ENCODE assay signal across 8 mouse cellular contexts in the genomic region with DNA sequence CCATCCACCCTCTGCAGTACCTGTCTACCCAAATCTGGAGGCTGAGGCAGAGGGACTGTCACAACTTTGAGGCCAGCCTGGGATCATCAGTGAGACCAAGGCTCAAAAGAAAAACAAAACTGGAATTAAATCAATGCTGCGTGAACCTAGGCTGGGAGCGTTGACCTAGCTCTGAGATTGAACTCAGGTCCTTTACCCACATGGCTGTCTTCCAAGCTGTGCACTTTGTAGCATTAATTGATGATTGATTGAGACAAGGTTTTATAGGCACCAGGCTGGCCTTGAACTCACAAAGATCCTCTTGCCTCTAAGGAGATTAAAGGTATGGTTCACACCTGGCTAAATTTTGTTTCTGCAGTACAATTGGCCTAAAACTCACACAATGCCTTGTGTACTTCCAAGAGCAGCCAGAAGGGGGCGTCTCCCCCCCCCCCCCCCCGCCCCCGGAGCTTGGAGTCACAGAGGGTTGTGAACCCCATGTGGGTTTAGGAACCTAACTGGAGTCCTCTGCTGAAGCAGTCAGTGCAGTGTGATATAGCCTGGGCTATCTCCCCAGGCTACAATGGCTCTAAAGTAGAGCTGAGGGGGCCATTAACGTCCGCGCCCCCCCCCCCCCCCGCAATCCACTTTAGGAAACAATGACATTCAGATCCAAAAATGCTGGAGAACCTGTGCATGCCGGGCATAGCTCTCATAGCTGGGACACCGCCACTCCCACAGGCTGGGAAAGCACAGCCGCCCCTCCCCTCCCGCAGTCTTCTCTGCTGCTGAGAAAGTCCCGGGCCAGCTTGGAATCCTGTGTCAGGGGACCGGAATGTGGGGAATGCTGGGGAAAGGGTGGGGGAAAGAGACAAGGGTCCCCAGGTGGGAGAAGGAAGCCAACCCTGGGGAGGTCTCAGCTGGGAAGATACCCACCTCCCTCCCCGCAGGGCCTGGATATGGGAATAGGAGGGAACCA. TPM values are rescaled to one million over a fixed set of nuclear protein-coding genes. Genes with fewer than 3 reads are reported as not detected.
A peak's percentile ranks its signal among the peaks of the same experiment; 100 is the strongest.
DNase-seq lines count a peak whose midpoint lies in the region; ATAC-seq and TF ChIP-seq lines count a peak whose summit lies in the region.

No protein-coding gene starts in this region.

- H3K4me2 ChIP-seq in midbrain, embryonic 13.5 days (replicated peaks), result no peak overlapping the region

- peak; percentile 79 for TF ChIP-seq CTCF in layer of hippocampus, adult 2 months (conservative IDR thresholded peaks at IDR 0.05)

- H3K36me3 ChIP-seq in heart, embryonic 10.5 days, result no peaks in the 10 kb centered on the region
- no peaks in the 10 kb centered on the region for H3K36me3 ChIP-seq in midbrain, embryonic 13.5 days

- ATAC-seq in midbrain, embryonic 13.5 days, result 0 out of 2 replicates have a peak, but pooled peaks have one; percentile 12

- WGBS in heart, embryonic 10.5 days, result 12% methylated on average over 16 of the region's 16 CpGs
- WGBS in midbrain, embryonic 13.5 days, result 13% methylated on average over 15 of the region's 16 CpGs

- H3K9me3 ChIP-seq in heart, embryonic 10.5 days, result no peaks in the 10 kb centered on the region
- H3K9me3 ChIP-seq in midbrain, embryonic 13.5 days, result no peaks in the 10 kb centered on the region

- no peaks in the 10 kb centered on the region for H3K27me3 ChIP-seq in heart, embryonic 10.5 days (ENCODE audit: insufficient read depth, poor library complexity, severe bottlenecking)
- H3K27me3 ChIP-seq in midbrain, embryonic 13.5 days, result no peaks in the 10 kb centered on the region

- peaks cover 59% of the 10 kb centered on the region for H3K4me1 ChIP-seq in heart, embryonic 10.5 days
- 0 out of 2 replicates have a peak, but pooled peaks cover 8% of the 10 kb centered on the region for H3K4me1 ChIP-seq in midbrain, embryonic 13.5 days (replicated peaks)

- H3K4me3 ChIP-seq in layer of hippocampus, adult 2 months, result no peak overlapping the region
- H3K4me3 ChIP-seq in heart, embryonic 10.5 days, result peak overlapping the region; percentile 37
- H3K4me3 ChIP-seq in midbrain, embryonic 13.5 days (replicated peaks), result no peak overlapping the region

- no peak for DNase-seq in layer of hippocampus, adult 2 months (ENCODE audit: low spot score in 2 of 2)
- no peak for DNase-seq in layer of hippocampus, postnatal 14 days (ENCODE audit: low spot score in 2 of 2)
- DNase-seq in adrenal gland, postnatal 14 days, result peak; percentile 72
- DNase-seq in heart, embryonic 10.5 days (ENCODE audit: low spot score), result peak; percentile 89
- DNase-seq in kidney, postnatal 36 days, result peak; percentile 76
- DNase-seq in layer of hippocampus, adult 9-11 months, result no peak
- DNase-seq in cerebellum, adult 18-20 months, result no peak

- no peak overlapping the region for H3K9ac ChIP-seq in midbrain, embryonic 13.5 days (replicated peaks)

- H3K27ac ChIP-seq in layer of hippocampus, adult 2 months, result peak overlapping the region; percentile 64
- peak overlapping the region; percentile 80 for H3K27ac ChIP-seq in heart, embryonic 10.5 days
- no peak overlapping the region for H3K27ac ChIP-seq in midbrain, embryonic 13.5 days

RNA-seq across cellular contexts. Expression of gene Gadd45b, which starts 31.0 kb away (rescaled TPM):
- total RNA-seq in layer of hippocampus, adult 2 months (2021), result 10 to 100 TPM; 17.0 to 17.5 TPM
- total RNA-seq in layer of hippocampus, postnatal 14 days (2021), result 10 to 100 TPM; 14.0 to 17.6 TPM
- total RNA-seq in adrenal gland, postnatal 14 days (2021), result 29.8 and 91.3 TPM in 2 replicates
- polyA plus RNA-seq in heart, embryonic 10.5 days (2016; fragmentation: Nextera tagmentation; extraction: Ambion mirVana), result 17.1 and 20.1 TPM in 2 replicates
- 4.0 and 4.9 TPM in 2 replicates for polyA plus RNA-seq in midbrain, embryonic 13.5 days (2015; fragmentation: Nextera tagmentation; extraction: Ambion mirVana)

RNA-seq across cellular contexts. Expression of gene Lmnb2, which starts 42.8 kb away (rescaled TPM):
- total RNA-seq in layer of hippocampus, adult 2 months (2021), result 10 to 100 TPM; 20.8 to 21.9 TPM
- 10 to 100 TPM; 18.2 to 21.5 TPM for total RNA-seq in layer of hippocampus, postnatal 14 days (2021)
- 14.9 and 15.8 TPM in 2 replicates for total RNA-seq in adrenal gland, postnatal 14 days (2021)
- polyA plus RNA-seq in heart, embryonic 10.5 days (2016; fragmentation: Nextera tagmentation; extraction: Ambion mirVana), result 39.7 and 47.3 TPM in 2 replicates
- 46.9 and 48.2 TPM in 2 replicates for polyA plus RNA-seq in midbrain, embryonic 13.5 days (2015; fragmentation: Nextera tagmentation; extraction: Ambion mirVana)

RNA-seq across cellular contexts. Expression of gene Gng7, which starts 53.9 kb away (rescaled TPM):
- 100 to 1,000 TPM; 161 to 176 TPM for total RNA-seq in layer of hippocampus, adult 2 months (2021)
- total RNA-seq in layer of hippocampus, postnatal 14 days (2021), result 100 to 1,000 TPM; 170 to 173 TPM
- total RNA-seq in adrenal gland, postnatal 14 days (2021), result 5.9 and 6.2 TPM in 2 replicates
- polyA plus RNA-seq in heart, embryonic 10.5 days (2016; fragmentation: Nextera tagmentation; extraction: Ambion mirVana), result 1.5 and 2.1 TPM in 2 replicates
- polyA plus RNA-seq in midbrain, embryonic 13.5 days (2015; fragmentation: Nextera tagmentation; extraction: Ambion mirVana), result 10.4 and 10.9 TPM in 2 replicates

Comparison
In these comparisons a context has a peak if more than half of its experiments do, and no peak if none do; other contexts are left out.
1. DNase-seq: peak in adrenal gland, postnatal 14 days (single experiment), heart, embryonic 10.5 days (single experiment) and kidney, postnatal 36 days (2 of 2); none in layer of hippocampus, adult 2 months (0 of 2), layer of hippocampus, postnatal 14 days (0 of 2), layer of hippocampus, adult 9-11 months (single experiment) and cerebellum, adult 18-20 months (0 of 2).
2. RNA of gene Gng7, which starts 53.9 kb away (total RNA-seq): 161 to 176 TPM in layer of hippocampus, adult 2 months and 170 to 173 TPM in layer of hippocampus, postnatal 14 days; 5.9 to 6.2 TPM in adrenal gland, postnatal 14 days; every median in the first group is over 10 times any median in the second.